Mouse (Mus musculus) spleen, adult 2 months (tissue): ENCODE measurements around the gene Ivd. TPM values are rescaled to one million over a fixed set of nuclear protein-coding genes. Genes with fewer than 3 reads are reported as not detected.

Experiments used
- DNase-seq, 2 experiments: peaks; one replicate each; pipeline versions ENCODE4 v3.0.0 to v3.0.0-alpha.2; 2012 to 2021; ENCODE audit warnings: low spot score in 2 of 2, low read depth in 1 of 2
- H3K27ac ChIP-seq: fragments of 200-500 bp; 2 replicates; pipeline ENCODE4 v1.5.1; 2012; ENCODE audit warnings: low read length, inconsistent platforms; ENCODE audit not compliant: insufficient read depth
- H3K27me3 ChIP-seq: fragments of 200-500 bp; 2 replicates; pipeline ENCODE4 v1.6.1; 2012; ENCODE audit warnings: mild to moderate bottlenecking, moderate library complexity, low read length, inconsistent platforms; ENCODE audit not compliant: control insufficient read depth, insufficient read depth
- H3K36me3 ChIP-seq: fragments of 200-500 bp; 2 replicates; pipeline ENCODE4 v1.6.1; 2012; ENCODE audit warnings: mild to moderate bottlenecking, low read length, inconsistent platforms; ENCODE audit not compliant: control insufficient read depth, insufficient read depth
- H3K4me1 ChIP-seq: fragments of 200-500 bp; 2 replicates; pipeline ENCODE4 v1.6.1; 2011; ENCODE audit warnings: inconsistent platforms; ENCODE audit not compliant: control insufficient read depth, insufficient read depth, insufficient read length
- H3K4me3 ChIP-seq: fragments of 200-500 bp; 2 replicates; pipeline ENCODE4 v1.5.1; 2011; ENCODE audit warnings: mild to moderate bottlenecking, inconsistent platforms; ENCODE audit not compliant: insufficient read depth, insufficient read length; ENCODE audit errors: extremely low read depth
- CTCF ChIP-seq: fragments of 200-500 bp; IDR thresholded peaks from 2 replicates; pipeline ENCODE4 v1.5.1; 2011; ENCODE audit warnings: mild to moderate bottlenecking, inconsistent platforms; ENCODE audit not compliant: insufficient read depth, insufficient read length, insufficient replicate concordance; ENCODE audit errors: extremely low read depth
- POLR2A ChIP-seq: fragments of 200-500 bp; IDR thresholded peaks from 2 replicates; pipeline ENCODE4 v1.6.1; 2011; ENCODE audit warnings: low read depth, low read length, inconsistent platforms
- WGBS: fragments of 180-500 bp; shearing (Covaris S2); methylation state at CpG from one replicate; pipeline ENCODE4 v1.1.7; 2018; 5-methylcytosine and 5-hydroxymethylcytosine counted together
- polyA plus RNA-seq: library from polyadenylated mRNA; depleted of rRNA; stranded (reverse); fragments of >200 nt; gene quantifications from 2 replicates; pipeline ENCODE4 v1.2.3, GENCODE M21; 2012

The Ivd gene
- polyA plus RNA-seq, 1 experiment: 31.1 TPM

DNA sequence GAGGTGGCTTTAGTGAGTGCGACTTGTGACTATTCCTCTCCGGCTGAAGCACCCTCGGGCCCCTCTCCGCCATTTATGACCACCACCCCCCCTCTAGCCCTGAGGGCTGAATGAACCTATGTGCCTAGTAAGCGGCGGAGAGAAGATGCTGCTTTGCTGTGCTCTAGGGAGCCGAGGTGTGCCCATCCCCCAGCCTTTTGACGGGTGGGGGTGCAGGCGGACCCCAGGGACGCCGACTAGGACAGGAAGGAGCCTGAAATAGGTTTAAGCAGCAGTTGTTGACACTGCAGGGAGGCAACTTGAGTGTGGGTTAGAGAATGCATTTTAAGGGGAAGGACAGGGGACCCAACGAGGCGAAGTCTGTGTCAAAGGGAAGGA, 35.1 kb downstream of the Ivd start:
- Histone ChIP-seq H3K4me1 (peaks cover 18% of the 10 kb centered on the region; the same call in 1 of the 2 replicates), H3K36me3 (no peaks in the 10 kb centered on the region), H3K4me3 (peak overlapping the region; percentile 51), H3K27me3 (peaks cover 3% of the 10 kb centered on the region; the same call in 1 of the 2 replicates), H3K27ac (no peak overlapping the region)
- under 1% methylated on average over 13 of the region's 13 CpGs for WGBS
- no peak for TF ChIP-seq CTCF
- TF ChIP-seq POLR2A: no peak
- DNase-seq: peak in 1 of 2 experiments; percentile 49

DNA sequence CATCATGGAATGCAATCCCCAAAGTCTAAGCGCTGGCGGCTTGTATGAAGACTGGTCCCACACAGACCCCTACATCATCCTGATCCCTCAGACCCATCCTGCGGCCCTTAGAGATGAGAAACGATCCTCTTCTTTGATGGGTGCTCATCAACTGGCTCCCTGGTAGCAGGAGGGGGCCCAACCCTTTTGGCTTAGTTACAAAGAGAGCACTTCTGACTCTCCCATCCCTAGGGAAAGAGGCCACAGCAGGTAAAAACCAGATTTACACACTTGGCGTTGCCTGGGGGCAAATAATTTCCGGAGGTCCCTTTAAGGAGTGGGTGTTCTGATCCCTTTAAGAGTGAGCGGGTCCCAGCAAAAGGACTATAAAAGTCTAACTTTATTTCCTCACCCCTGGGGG, 35.6 kb downstream of the Ivd start:
- 11% methylated on average over 7 of the region's 7 CpGs for WGBS
- TF ChIP-seq POLR2A (no peak), CTCF (no peak)
- DNase-seq: no peak
- Histone ChIP-seq H3K27me3 (peaks cover 8% of the 10 kb centered on the region), H3K36me3 (no peaks in the 10 kb centered on the region), H3K4me3 (peak overlapping the region; percentile 51), H3K4me1 (peaks cover 18% of the 10 kb centered on the region; the same call in 1 of the 2 replicates), H3K27ac (no peak overlapping the region)

DNA sequence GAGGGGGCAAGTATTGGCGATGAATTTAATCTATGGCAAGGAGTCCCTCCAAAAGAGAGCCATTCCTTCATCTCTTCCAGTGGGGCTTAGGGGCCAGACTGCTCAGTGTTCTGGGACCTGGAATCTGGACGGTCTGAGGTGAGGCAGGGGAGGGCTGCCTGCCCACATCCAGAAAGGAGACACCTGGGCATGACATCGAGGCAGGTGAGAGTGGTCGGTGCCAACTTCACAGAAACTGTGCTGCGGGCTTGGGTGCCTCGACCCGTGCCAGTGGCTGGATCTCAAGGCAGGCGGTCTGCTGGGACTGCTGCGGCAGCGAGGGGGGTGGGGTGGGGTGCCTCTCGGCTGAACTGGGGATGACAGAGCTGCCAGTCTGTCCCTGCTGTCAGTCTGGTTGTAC, 36.1 kb downstream of the Ivd start:
- WGBS: 7% methylated on average over 11 of the region's 11 CpGs
- Histone ChIP-seq H3K4me3 (no peak overlapping the region), H3K36me3 (no peaks in the 10 kb centered on the region), H3K4me1 (peaks cover 22% of the 10 kb centered on the region), H3K27ac (no peak overlapping the region), H3K27me3 (peaks cover 10% of the 10 kb centered on the region)
- DNase-seq: no peak
- TF ChIP-seq POLR2A (no peak), CTCF (no peak)

DNA sequence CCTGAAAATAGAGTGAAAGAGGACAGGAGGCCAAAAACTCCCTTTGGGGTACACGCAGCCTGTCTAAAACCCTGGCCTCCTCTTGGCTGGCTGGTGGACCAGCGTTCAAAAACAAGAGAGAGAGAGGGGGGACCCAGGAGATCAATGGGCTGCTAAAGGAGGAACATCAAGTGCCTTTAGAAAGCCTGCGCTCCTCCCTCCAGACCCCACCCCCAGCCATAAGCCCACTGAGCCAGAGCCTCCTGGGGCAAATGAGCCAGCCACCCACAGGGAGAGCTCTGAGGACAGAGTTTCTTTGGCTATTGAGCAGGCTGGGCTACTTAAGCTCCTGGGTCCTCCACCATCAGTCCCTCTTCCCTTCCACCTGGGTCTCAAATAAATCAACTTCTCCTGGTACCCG, 37.0 kb downstream of the Ivd start:
- Histone ChIP-seq H3K36me3 (no peaks in the 10 kb centered on the region), H3K4me3 (no peak overlapping the region), H3K27me3 (peaks cover 10% of the 10 kb centered on the region), H3K4me1 (peaks cover 25% of the 10 kb centered on the region), H3K27ac (no peak overlapping the region)
- 55% methylated on average over 4 of the region's 4 CpGs for WGBS
- TF ChIP-seq CTCF: no peak
- no peak for TF ChIP-seq POLR2A
- DNase-seq: no peak

DNA sequence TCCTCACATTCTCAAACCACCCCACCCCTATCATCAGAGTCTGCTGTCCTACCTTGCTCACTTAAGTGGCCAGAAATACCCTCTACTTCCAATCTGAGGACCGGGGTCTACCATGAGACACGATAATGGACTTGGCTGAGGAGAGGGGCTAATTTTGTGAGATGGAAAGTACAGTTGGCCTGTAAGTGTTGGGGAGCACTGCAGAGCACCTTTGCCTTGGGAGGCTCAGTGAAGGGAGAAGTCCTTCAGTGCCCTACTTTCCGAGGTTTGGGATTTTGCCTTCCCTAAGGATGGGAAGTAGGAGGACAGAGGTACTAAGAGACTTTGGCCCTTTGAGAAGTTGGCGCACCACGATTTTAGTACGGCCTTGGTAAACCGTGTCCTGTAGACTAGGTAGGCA, 37.6 kb downstream of the Ivd start:
- DNase-seq: no peak
- Histone ChIP-seq H3K4me1 (peaks cover 25% of the 10 kb centered on the region), H3K36me3 (no peaks in the 10 kb centered on the region), H3K27ac (no peak overlapping the region), H3K27me3 (peaks cover 10% of the 10 kb centered on the region), H3K4me3 (no peak overlapping the region)
- TF ChIP-seq CTCF (no peak), POLR2A (no peak)
- WGBS: 53% methylated on average over 7 of the region's 7 CpGs

DNA sequence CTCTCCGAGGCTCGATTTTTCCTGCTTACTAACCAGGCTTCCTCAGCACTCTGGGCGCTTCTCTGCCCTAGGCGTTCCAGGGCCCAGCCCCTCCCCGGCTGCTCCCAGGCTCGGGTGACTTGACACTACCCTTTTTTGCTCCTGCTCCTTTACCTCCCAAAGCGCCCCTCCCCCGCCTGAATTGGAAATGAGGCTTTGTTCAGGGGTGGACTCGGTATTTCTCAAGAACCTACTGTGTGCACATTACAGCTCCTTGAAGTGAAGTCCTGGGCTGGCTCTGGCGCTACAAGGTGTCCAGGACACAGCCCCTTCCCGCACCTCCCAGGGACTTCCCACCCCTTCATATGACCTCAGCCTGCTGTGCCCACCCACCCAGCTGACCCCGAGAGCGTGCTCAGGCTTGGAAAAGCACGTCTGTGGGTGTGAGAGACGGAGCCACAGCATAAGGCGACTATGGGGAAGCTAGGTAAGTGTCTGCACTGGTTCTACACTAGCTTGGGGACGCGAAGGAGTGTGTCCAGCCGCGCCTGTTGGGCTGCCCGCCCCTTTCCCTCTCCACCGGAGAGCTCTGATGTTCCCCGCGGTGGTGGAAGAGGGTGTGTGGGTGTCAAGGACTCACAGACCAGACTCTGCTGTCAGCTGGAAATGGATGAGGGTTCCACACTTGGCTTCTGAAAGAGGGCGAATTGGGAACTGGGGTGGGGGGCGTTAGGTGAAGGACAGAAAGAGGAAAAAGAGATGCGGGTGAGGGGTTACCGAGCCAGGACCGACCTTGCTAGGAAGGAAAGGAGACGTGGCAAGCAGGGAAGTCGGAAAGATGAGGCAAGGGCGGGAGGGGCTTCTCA, 38.4 kb downstream of the Ivd start, which contains the start of gene Bahd1:
Bahd1 (plus strand) TSS at position 397 of the 845 bp plus-strand sequence.
- H3K36me3 ChIP-seq: no peaks in the 10 kb centered on the region
- TF ChIP-seq POLR2A: no peak
- no peak for TF ChIP-seq CTCF
- peak within 1 kb of the TSS; percentile 51 for H3K4me3 ChIP-seq
- peaks cover 30% of the 10 kb centered on the region for H3K4me1 ChIP-seq
- no peak within 1 kb of the TSS for H3K27ac ChIP-seq
- no peak for DNase-seq
- peaks cover 10% of the 10 kb centered on the region for H3K27me3 ChIP-seq
- WGBS: 7% methylated on average over 32 of the region's 32 CpGs

DNA sequence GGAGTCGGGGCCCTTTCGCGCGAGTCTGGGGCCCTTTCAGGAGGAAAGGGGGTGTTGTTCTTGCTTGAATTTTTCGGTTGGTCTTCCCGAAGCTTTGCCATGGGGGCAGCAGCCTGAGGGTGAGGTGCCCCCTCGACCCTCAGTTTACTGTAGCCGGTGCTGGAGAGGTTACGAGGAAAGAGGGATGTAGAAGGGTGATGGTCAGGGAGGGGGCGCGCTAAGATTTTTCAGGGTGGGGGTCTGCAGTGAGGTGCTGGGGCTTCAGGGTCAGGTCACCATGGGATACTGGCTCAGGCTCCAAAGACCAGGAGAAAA, 39.0 kb downstream of the Ivd start:
- Histone ChIP-seq H3K4me1 (peaks cover 33% of the 10 kb centered on the region), H3K36me3 (no peaks in the 10 kb centered on the region), H3K27ac (no peak overlapping the region), H3K27me3 (peaks cover 10% of the 10 kb centered on the region), H3K4me3 (peak overlapping the region; percentile 51)
- no peak for TF ChIP-seq CTCF
- no peak for TF ChIP-seq POLR2A
- WGBS: under 1% methylated on average over 11 of the region's 11 CpGs
- no peak for DNase-seq
